Mouse (Mus musculus) frontal cortex, postnatal 10 days (tissue): Measurements from ENCODE around the gene Nupr1.

ENCODE experiments used
- DNase-seq, 2 experiments: peaks; one replicate each; pipeline ENCODE4 v3.0.0; 2022; ENCODE audit warnings: low spot score in 2 of 2, mixed read lengths in 1 of 2

Gene Nupr1

GRCm38 (mm10) chr7:126598919-126599318 lies 31.7 kb downstream of the Nupr1 start:
- DNase-seq = no peak

- no peak for DNase-seq
Measured at GRCm38 (mm10) chr7:126596414-126596813, 34.2 kb downstream of the Nupr1 start.

GRCm38 (mm10) chr7:126595890-126596289 lies 34.8 kb downstream of the Nupr1 start:
- no peak for DNase-seq

- no peak for DNase-seq
Measured at GRCm38 (mm10) chr7:126594862-126595561, 35.6 kb downstream of the Nupr1 start, which contains the start of gene Il27. Gene Il27, minus strand, starts transcription at chr7:126594941.

DNA sequence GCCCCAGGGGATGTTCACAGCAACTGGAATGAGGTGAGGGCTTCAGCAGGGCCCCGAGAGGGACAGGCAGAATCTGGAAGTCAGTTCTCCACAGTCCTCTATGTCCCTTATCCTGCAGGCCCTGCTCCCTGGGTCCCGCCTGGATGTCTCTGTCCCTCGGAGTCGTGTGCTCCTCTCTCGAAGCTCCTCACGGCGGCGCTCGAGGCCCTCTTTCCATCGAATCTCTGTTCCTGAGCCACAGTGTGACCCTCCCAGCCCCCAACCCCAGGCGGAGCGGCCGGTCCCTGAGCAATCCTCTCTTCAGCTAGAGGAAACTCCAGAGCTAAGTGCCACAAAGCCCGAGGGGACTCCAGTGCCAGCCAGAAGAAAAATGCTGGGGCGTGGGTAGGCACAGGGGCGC lies 42.9 kb downstream of the Nupr1 start:
- DNase-seq = peak in 1 of 2 experiments; percentile 49

DNA sequence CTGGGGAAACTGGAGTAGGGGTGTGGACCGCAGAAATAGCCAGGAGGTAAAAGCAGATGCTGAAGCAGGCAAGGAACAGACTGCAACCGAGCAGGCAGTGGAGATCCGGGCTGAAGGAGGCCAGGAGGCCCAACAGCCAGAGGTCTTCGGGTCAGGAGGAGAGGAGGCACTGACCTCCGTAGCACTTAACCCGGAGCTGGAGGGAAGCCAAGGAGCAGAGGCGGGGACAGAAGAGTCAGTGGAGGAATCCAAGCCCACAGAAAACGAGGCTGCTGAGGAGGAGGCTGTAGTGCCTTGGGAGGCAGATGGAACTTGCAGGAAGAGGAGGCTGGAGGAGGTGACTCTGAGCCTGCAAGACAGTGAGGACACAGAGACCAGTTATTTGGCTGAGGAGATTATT lies 43.8 kb downstream of the Nupr1 start:
- no peak for DNase-seq

GRCm38 (mm10) chr7:126585717-126586116 lies 44.9 kb downstream of the Nupr1 start, which contains the start of gene Cln3:
Gene Cln3, minus strand, starts transcription at chr7:126585817.
- no peak for DNase-seq

- DNase-seq = no peak
Measured at GRCm38 (mm10) chr7:126584506-126584977, 46.1 kb downstream of the Nupr1 start, which contains the start of gene Apobr. Gene Apobr, plus strand, starts transcription at chr7:126584942.

GRCm38 (mm10) chr7:126583761-126584160 lies 46.9 kb downstream of the Nupr1 start:
- DNase-seq = no peak

DNA sequence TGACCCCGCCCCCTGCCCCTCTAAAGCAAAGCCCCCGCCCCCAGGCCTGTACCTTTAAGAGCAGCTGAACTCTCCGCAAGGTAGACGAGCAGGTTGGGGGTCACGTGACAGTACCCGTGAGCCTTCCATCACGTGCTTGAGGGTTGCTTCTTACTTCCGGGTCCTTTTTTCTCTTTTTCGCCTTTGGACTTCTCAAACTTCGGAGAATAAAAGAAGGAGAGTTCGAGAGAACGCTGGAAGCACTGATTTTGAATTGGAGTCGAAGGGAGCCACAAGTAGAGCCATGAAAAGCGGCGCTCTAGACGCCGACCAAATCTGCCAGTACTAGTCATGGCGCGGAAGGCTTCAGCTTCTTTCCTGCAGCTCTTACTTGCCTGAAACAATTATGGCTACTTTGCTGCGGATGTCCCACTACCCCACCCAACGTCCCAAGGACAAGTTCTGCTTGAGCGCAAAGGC lies 47.4 kb downstream of the Nupr1 start:
- peak; percentile 81 to 85 for DNase-seq

DNA sequence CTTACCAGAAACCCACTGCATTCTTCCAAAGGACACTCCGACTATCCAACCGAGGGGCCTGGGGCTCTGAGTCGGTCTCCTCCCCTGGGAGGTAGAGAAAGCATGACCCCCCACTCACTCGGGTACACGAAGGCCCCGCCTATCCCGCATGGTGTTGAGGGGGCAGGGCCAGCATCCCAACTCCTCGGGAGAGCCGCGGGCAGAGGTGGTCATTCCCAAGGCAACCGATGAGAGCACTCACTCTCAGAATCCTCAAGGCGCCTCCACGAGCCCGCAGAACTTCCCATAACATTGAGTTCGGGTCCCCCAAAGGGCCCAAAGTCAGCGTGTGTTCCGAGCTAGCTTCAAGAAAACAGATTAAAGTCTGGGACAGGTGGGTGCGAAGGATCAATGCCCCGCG lies 47.9 kb downstream of the Nupr1 start:
- DNase-seq = peak in 1 of 2 experiments; percentile 27

DNA sequence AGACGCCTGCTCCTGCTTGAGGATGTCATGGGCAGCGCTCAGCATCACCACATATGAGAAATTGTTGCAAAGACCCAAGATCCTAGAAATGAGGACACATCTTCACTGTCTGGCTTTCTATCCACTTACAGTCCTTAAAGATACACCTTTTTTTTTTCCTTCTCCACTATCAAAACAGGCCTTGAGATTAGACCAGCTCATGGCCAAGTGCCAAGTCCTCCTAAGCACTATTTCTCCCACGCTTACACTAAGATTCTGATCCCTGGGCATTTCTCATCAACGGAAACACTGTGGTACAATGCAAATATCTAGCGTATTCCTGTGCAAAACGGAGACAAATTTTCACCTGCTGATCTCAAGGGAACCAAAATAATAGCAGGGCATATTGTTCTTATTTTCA lies 49.0 kb downstream of the Nupr1 start:
- DNase-seq = no peak

- no peak for DNase-seq
Measured at GRCm38 (mm10) chr7:126579172-126579571, 51.5 kb downstream of the Nupr1 start.

DNA sequence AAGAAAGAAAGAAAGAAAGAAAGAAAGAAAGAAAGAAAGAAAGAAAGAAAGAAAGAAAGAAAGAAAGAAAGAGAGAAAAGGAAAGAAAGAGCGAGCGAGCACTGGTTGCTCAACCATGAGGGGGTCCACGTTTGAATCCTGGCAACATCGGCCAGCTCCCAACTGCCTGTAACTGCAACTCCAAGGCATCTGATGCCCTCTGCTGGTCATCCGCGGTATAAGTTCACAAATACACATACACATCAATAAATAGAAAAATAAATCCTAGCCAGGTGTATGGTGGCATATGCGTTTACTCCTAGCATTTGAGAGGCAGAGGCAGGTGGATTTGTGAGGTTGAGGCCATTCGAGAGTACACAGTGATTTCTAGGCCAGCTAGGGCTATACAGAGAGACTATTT lies 53.7 kb downstream of the Nupr1 start:
- DNase-seq = no peak
